Mouse (Mus musculus): ENCODE results near the gene Gm10912.
"Not testable (repeated sequence)": the region's sequence is repeated elsewhere in the genome, so short reads cannot be mapped to it uniquely, and the experiment has no call there.

The Gm10912 gene

DNA sequence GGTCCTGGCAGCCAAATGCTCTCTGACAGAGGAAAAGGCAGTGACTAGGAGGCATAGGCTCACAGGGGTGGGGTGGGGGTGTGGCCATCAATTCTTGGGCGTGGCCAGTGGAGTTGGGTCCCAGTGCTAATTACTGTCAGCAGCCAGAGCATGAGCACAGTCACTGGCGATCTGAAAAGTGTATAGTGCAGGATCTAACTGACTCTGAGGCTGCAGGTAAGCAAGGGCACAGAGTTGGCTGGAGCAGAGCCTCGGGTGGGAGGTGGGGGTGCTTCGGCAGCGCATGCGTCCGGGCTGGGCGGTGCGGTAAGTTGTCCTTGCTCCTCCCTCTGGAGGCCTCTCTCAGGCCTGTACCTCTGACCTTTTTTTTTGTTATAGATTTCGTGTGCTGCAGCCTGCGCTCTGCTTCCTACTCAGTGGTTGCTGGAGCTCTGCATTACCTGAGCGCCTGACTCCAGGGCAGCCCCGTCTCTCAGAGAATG, 4.1 kb downstream of the Gm10912 start, which contains the start of gene Cd59b:
Cd59b (plus strand) TSS at position 146 of the 482 bp plus-strand sequence.
- DNase-seq, result peak; percentile 66

DNA sequence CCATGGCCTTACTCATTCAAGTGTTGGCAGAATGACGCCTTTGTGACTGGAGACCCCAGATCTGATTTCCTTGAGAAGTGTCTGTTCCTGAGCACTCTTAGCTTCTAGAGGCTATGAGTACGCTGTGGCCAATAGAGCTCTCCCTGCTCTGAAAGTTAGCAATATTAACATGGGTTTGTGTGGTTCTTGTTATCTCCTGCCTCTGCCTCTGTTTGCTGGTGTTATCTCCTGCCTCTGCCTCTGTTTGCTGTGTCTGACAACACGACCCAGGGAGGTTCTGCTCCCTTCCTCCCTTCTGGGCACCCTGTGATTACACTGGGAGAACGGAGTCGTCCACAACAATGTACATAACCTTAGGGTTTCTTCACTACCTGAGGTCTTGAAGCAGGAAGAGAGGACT, 12.7 kb downstream of the Gm10912 start:
- not testable (repeated sequence) for DNase-seq

DNA sequence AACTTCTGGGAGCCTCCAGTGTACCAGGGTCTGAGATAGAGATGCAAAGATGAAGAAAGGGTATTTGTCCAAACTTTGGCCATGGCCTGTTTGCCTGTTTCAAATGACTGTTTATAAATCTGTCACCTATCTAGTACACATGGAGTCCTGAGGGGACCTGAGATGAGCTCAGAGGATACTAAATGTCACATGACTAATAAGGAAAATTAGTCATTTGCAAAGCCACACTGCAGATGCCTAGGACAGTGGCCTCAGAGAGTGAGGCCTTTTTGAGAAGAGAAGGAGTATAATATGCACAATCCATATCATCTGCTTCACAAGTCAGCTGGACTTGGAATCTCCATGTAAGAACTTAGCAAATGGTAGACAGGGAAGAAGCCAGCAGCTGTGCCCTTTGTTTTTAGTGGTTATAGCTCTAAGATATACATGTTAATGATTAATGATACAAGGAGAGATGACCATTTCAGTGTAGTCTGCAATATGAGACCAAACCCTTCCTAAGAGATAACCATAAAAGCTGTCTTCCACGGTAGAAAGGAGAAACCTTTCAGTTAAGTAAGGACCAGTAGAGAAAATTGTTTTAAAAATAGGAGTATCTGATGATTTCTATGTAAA, 15.9 kb downstream of the Gm10912 start:
- DNase-seq, result not testable (repeated sequence)

DNA sequence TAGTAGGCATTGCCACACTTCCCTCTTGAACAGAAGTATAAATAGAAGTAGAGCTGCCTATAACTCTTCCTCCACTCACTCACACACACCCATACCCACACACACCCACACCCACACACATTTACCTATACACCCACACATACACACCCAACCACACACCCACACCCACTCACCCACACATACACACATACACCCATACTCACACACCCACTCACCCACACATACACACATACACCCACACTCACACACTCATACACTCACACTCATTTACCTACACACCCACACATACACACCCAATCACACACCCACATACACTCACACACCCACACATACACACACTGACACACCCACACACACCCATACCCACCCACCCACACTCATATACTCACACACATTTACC, 16.8 kb downstream of the Gm10912 start:
- peak; percentile 0 for DNase-seq

DNA sequence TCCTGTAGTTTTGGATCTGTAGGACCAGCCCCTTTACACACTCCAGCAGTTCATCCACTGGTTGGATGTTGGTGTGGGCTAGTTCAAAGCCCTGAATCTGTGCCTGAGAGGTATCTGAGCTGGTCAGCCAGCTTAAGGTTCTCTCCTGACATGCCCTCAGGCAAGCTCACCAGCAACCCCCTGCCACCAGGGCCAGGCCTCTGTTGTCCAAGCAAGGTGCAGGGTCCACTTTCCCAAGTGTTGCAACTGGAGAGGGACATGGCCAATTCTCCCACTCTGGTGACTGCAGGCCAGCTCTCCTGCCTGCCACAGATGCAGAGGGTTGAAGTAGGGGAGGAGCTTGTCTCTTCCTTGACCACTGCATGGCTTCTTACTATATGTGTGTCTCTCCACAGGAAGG, 18.4 kb downstream of the Gm10912 start:
- not testable (repeated sequence) for DNase-seq

DNA sequence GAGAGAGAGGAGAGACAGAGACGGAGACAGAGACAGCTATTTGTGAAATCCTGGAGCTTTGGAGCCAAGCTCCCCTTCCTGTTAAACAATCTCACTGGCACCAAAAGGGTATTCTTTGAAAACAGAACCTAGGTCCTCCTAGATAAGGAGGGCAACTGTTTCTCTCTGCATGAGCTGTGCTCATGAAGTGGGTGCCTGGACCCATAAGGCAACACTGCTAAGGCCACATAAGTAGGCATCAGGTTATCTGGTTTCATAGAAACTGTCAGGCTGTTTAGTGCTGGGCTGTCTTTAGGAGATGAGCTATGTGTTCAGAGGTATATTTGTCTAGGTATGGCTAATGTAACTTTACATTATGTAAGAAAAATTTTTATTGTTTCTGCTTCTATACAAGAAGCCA, 21.9 kb downstream of the Gm10912 start:
- not testable (repeated sequence) for DNase-seq

DNA sequence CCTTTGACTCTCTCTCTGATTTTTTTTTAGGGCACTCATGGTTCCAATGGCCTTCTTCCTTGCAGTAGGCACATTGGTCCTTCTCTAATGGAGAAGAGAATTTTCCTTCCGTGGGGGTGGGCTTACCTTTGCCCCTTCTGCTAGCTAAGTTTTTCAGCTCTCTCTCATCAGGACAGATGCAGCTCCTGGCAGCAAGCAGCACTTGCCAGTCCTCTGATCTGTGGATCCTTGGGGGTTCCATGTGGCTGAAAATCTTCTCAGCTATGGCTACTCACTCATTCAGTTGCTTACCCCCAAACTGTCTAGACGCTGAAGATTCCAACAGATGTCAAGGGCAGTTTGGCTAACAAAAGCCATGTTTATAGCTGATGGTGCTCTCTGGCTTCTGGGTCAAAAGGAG, 27.7 kb downstream of the Gm10912 start:
- no peak for DNase-seq

DNA sequence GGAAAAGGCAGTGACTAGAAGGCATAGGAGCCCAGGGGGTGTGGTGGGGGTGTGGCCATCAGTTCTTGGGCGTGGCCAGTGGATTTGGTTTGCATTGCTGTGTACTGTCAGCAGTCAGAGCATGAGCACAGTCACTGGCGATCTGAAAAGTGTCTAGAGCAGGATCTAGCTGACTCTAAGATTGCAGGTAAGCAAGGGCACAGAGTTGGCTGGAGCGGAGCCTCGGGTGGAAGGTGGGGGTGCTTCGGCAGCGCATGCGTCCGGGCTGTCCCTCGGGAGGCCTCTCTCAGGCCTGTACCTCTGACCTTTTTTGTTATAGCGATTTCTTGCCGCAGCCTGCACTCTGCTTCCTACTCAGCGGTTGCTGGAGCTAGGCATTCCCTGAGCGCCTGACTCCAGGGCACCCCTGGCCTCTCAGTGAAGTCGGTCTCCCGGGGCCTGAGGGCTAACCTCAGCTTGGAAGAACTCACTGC, 30.2 kb downstream of the Gm10912 start, which contains the start of gene Cd59a:
Cd59a (plus strand) TSS at position 61 of the 473 bp plus-strand sequence.
- DNase-seq, result peak; percentile 93

DNA sequence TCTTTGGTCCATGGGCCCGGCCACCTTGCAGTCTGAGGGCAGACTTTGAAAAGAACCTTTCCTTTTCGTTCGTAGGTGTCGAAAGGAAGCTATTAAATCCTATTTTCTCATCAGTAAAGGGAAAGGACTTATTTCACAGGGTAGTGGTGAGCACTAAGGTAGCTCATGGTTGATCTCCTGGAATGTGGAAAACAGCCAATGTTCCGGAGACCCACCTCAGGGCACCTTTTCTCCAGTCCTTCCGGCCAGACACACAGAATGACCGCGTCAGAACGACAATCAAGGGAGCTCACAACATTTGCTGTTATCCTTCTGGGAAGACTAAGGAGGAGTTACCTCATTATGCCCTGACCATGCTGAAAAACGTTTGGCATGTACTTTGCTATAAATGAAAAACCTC, 30.6 kb downstream of the Gm10912 start:
- DNase-seq, result no peak

DNA sequence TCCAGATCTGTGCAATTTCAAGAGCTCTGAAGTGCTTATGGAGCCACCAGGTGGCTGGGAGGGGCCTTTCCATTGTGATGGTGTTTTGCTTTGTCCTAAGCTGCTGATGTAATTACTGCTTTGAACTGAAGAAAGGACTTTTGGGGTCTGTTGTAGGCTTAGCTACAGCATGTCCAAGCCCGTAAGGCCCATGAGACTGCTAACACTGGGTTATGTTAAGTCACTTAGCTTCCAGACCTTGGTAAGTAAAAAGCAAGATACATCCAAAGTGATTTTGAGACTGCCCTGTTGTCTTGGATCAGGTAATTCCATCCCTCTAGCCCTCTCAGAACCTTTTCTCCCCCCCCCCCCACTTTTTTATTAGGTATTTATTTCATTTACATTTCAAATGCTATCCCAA, 31.2 kb downstream of the Gm10912 start:
- DNase-seq, result not testable (repeated sequence)

DNA sequence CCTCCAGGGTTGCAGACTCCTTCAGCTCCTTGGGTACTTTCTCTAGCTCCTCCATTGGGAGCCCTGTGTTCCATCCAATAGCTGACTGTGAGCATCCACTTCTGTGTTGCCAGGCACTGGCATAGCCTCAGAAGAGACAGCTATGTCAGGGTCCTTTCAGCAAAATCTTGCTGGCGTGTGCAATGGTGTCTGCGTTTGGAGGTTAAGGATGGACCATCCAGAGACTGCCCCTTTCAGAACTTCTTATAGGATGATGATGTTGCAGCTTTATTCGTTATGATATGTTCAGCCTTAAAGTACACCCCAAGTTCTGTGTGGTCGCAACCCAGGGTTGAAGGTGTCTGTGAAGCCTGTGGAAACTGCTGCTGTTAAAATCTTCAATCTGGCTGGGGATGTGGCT, 31.8 kb downstream of the Gm10912 start:
- DNase-seq, result not testable (repeated sequence)

DNA sequence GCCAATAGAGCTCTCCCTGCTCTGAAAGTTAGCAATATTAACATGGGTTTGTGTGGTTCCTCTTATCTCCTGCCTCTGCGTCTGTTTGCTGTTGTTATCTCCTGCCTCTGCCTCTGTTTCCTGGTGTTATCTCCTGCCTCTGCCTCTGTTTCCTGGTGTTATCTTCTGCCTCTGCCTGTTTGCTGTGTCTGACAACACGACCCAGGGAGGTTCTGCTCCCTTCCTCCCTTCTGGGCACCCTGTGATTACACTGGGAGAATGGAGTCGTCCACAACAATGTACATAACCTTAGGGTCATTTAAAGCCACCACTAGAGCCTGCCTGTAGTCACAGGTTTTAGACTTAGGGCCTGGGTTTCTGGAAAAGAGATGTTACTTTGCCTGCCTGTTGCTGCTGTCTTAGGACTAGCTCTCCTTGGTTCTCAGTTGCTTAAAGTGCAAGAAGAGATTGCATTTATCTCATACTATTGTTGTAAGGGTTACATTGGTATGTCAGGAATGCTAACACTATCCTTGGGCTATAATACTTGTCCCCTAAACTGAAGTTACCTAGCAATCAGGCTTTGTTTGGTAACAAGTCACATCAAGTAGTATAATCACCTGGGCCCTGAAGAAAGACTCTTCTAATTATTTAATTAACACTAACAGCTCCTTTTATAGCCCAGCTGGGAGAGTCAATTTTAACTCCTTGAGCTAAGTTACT, 33.1 kb downstream of the Gm10912 start:
- no peak for DNase-seq

DNA sequence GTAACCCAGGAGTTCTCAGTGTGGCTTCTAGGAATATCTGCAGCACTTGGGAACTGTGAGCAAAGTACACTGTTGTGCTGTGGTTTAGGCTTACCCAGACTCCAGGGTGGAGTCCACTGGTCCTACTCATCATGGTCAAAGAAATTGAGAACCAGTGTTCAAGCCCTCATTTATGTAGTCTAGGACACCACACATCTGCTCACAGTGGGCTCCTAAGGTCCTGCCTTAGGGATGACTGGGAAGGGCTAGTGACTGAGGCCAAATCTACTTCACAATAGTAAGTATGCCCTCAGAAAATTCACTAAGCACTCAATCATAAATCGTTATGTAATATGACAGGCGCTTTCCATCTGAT, 33.6 kb downstream of the Gm10912 start:
- DNase-seq, result no peak

DNA sequence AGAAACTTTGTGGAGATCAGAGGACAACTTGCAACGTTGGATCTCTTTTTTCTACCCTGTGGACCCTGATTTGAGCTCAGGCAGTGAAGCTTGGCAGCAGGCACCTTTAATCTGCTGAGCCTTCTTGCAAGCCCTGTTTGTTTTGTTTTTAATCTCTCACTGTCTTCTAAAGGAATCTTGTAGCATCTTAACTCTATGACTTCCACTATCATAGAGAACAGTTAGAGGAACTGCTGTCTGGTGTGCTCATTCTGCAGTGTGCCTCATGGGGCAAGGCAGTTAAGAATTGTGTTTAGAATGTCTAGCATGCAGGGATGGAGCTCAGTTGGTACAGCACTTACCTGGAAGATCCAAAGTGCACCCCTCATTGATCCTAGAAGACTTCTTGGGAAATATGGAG, 34.3 kb downstream of the Gm10912 start:
- DNase-seq, result no peak

DNA sequence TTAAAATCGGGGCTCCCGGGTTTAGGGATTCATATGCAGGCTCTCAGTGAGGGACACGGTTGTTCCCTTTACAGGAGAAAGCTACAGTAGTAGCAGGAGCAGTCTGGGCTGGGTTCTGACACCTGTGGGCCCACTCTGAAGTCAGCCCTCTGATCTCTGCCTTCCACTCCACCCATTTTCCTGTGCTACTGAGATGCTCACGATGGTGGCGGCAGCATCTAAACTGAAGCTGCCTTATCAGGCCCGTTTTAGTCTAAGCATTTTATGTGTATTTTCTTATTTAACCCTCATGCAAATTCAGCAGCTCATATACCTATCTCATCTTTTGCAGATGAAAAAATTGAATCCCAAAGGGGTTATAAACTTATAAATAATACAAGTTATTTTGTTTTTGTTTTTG, 39.2 kb downstream of the Gm10912 start:
- DNase-seq, result no peak

DNA sequence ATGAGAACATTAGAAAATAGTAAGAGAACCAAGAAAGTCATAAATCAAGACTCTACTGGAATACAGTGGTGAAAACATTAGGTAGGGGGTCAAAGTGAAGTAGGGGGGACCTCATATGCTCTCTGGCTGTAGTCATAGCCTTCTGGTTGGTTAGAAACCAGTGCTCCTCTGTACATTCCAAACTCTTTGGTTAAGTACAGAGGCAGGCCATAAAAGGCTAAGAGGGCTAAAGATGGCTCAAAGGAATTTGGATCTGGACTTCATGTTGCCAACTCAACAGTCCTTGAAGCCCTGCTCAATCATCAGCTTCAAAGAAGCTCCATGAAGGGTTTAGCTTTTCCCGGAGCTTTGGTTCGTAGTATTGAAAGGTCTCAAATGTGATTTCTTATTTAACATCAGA, 43.4 kb downstream of the Gm10912 start:
- DNase-seq, result not testable (repeated sequence)

DNA sequence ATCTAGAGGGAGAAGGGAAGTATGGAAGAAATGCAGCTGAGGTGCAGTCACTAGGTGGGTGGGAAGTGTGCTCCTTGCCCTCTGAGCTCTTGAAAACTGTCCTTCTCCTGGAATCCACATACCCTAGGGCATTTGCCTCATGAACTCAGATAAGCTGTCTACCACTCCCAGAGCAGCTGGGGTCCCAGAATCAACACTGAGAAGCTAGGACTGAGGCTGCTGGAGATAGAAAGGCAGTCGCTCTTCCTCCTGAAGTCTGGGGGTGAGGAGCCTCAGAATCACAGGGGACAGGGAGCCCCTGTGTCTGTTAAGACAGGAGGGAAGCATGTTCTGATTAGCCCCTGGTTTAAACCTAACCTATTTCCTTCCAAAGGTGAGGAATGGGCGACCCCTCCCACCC, 43.9 kb downstream of the Gm10912 start:
- DNase-seq, result no peak

DNA sequence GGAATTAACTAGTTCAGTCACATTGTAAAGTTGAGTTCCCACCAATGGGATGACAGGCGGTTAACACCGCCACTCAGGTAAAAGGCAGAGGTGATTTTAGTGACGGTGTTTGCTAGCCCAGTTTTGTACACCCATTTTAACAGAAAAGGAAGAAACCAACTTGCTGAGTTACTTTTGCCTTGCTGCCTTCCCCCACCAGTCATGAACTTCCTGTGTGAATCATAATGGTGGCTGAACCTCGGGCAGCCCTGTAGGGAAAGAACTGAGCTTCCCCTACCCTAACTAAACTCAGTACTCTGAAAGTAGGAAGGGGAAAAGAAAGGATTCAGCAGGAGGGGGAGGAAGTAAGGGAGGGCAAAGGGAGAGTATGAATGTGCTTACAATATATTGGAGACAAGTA, 44.4 kb downstream of the Gm10912 start:
- DNase-seq, result no peak

DNA sequence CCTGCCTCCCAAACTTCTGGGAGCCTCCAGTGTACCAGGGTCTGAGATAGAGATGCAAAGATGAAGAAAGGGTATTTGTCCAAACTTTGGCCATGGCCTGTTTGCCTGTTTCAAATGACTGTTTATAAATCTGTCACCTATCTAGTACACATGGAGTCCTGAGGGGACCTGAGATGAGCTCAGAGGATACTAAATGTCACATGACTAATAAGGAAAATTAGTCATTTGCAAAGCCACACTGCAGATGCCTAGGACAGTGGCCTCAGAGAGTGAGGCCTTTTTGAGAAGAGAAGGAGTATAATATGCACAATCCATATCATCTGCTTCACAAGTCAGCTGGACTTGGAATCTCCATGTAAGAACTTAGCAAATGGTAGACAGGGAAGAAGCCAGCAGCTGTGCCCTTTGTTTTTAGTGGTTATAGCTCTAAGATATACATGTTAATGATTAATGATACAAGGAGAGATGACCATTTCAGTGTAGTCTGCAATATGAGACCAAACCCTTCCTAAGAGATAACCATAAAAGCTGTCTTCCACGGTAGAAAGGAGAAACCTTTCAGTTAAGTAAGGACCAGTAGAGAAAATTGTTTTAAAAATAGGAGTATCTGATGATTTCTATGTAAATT, 45.7 kb downstream of the Gm10912 start:
- DNase-seq, result not testable (repeated sequence)

DNA sequence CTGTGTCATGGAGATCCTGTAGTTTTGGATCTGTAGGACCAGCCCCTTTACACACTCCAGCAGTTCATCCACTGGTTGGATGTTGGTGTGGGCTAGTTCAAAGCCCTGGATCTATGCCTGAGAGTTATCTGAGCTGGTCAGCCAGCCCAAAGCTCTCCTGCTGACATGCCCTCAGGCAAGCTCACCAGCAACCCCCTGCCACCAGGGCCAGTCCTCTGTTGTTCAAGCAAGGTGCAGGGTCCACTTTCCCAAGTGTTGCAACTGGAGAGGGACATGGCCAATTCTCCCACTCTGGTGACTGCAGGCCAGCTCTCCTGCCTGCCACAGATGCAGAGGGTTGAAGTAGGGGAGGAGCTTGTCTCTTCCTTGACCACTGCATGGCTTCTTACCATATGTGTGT, 47.9 kb downstream of the Gm10912 start:
- not testable (repeated sequence) for DNase-seq

DNA sequence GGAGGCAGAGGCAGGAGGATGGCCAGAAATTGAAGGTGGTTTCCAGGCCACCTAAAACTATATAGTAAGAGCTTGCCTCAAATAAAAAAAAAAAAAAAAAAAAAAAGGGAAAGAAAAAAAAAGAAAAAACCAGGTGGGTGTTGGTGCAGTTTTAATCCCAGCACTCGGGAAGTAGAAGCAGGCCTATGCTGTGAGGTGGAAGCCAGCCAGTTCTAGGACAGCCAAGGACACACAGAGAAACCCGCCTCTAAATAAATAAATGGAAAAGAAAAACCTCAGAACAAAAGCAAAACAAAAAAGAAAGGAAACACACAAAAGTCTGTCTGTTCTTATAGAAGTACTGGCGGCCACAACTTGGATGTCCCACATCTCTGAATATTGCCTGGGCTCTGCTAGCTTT, 49.3 kb downstream of the Gm10912 start:
- DNase-seq, result no peak
